Mouse (Mus musculus) liver, embryonic 15.5 days (tissue): ENCODE measurements around the gene Car3. TPM values are rescaled to one million over a fixed set of nuclear protein-coding genes. Genes with fewer than 3 reads are reported as not detected.

ENCODE experiments used
- ATAC-seq: fragments of 200-750 bp; cut with Nextera tagmentation; 2 replicates; pipeline ENCODE4 v1.8.0; 2017; ENCODE audit warnings: moderate number of reproducible peaks, mild to moderate bottlenecking, moderate library complexity; ENCODE audit not compliant: insufficient read depth
- H3K27ac ChIP-seq: fragments of 300-500 bp; sonication (generic); replicated peaks from 2 replicates; pipeline ENCODE4 v1.5.1; 2015; ENCODE audit warnings: mild to moderate bottlenecking, inconsistent platforms
- H3K27me3 ChIP-seq: fragments of 300-500 bp; sonication (generic); 2 replicates; pipeline ENCODE4 v1.6.1; 2015; ENCODE audit warnings: mild to moderate bottlenecking, inconsistent platforms
- H3K36me3 ChIP-seq: fragments of 300-500 bp; sonication (generic); replicated peaks from 2 replicates; pipeline ENCODE4 v1.6.1; 2015; ENCODE audit warnings: moderate library complexity, mild to moderate bottlenecking, inconsistent platforms
- H3K4me1 ChIP-seq: fragments of 300-500 bp; sonication (generic); replicated peaks from 2 replicates; pipeline ENCODE4 v1.6.1; 2015; ENCODE audit warnings: inconsistent platforms
- H3K4me2 ChIP-seq: fragments of 300-500 bp; sonication (generic); 2 replicates; pipeline ENCODE4 v1.6.1; 2015; ENCODE audit warnings: moderate library complexity, mild to moderate bottlenecking, inconsistent platforms
- H3K4me3 ChIP-seq: fragments of 300-500 bp; sonication (generic); replicated peaks from 2 replicates; pipeline ENCODE4 v1.5.1; 2015; ENCODE audit warnings: mild to moderate bottlenecking, inconsistent platforms
- H3K9ac ChIP-seq: fragments of 300-500 bp; sonication (generic); 2 replicates; pipeline ENCODE4 v1.6.1; 2015; ENCODE audit warnings: moderate library complexity, mild to moderate bottlenecking, inconsistent platforms
- H3K9me3 ChIP-seq: fragments of 300-500 bp; sonication (generic); replicated peaks from 2 replicates; pipeline ENCODE4 v1.6.1; 2016; ENCODE audit warnings: inconsistent platforms
- WGBS: fragments of 180-500 bp; shearing (Covaris S2); methylation state at CpG from one replicate; pipeline ENCODE4 v1.1.7; 2015; ENCODE audit warnings: mixed read lengths; ENCODE audit not compliant: insufficient replicate concordance; 5-methylcytosine and 5-hydroxymethylcytosine counted together
- polyA plus RNA-seq: library from polyadenylated mRNA; unstranded; fragments of >200 nt; fragmentation: Nextera tagmentation; extraction: Ambion mirVana; gene quantifications from 2 replicates; pipeline ENCODE4 v1.2.1, GENCODE M21; 2015

The Car3 gene
- polyA plus RNA-seq, 1 experiment from 2014 or later: 140 TPM

DNA sequence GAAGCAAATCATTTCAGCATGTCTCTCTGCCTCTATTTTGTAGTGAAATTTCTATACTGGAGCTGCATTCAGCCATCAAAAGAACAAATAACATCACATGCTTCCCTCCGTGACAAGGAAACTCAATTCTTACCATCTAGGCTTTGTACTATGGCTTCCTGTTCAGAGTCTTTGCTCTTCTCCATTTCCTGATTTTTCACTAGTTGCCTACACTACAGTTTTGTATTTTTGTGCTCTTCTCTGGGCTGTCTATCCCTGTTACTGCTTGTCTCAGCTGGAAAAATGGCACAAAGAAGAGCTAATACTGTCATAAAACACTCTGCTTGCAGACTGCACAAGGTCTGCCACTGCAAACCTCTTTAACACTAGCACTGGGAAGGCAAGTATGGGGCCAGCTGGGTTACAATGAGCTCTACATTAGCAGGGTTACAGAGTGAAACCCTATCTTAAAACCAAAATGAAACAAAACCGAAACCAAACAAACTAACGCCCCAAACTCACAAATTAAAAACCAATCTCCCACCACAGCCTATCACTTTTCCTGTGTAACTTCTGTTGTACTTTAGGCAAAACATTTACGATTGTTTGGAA is 48.8 kb downstream of the Car3 start:
- no peak for ATAC-seq
- H3K9ac ChIP-seq: no peak overlapping the region
- H3K9me3 ChIP-seq: no peaks in the 10 kb centered on the region
- no peak overlapping the region for H3K4me2 ChIP-seq
- no peak overlapping the region for H3K4me3 ChIP-seq
- no peak overlapping the region for H3K27ac ChIP-seq
- H3K4me1 ChIP-seq: 0 out of 2 replicates have a peak, but pooled peaks cover 3% of the 10 kb centered on the region
- H3K27me3 ChIP-seq: no peaks in the 10 kb centered on the region
- H3K36me3 ChIP-seq: no peaks in the 10 kb centered on the region
- 60% methylated on average over 4 of the region's 4 CpGs for WGBS

GRCm38 (mm10) chr3:14913774-14914173 is 50.5 kb downstream of the Car3 start:
- Histone ChIP-seq H3K9ac (no peak overlapping the region), H3K9me3 (no peaks in the 10 kb centered on the region), H3K4me3 (no peak overlapping the region), H3K27ac (no peak overlapping the region), H3K27me3 (no peaks in the 10 kb centered on the region), H3K4me1 (0 out of 2 replicates have a peak, but pooled peaks cover 3% of the 10 kb centered on the region), H3K36me3 (no peaks in the 10 kb centered on the region), H3K4me2 (no peak overlapping the region)
- 66% methylated on average over 4 of the region's 4 CpGs for WGBS
- ATAC-seq: no peak

- no peaks in the 10 kb centered on the region for H3K9me3 ChIP-seq
- 0 out of 2 replicates have a peak, but pooled peaks cover 3% of the 10 kb centered on the region for H3K4me1 ChIP-seq
- H3K9ac ChIP-seq: no peak overlapping the region
- H3K27ac ChIP-seq: no peak overlapping the region
- WGBS: 13% methylated on average over 2 of the region's 2 CpGs
- H3K4me2 ChIP-seq: no peak overlapping the region
- no peak overlapping the region for H3K4me3 ChIP-seq
- ATAC-seq: no peak
- no peaks in the 10 kb centered on the region for H3K27me3 ChIP-seq
- H3K36me3 ChIP-seq: no peaks in the 10 kb centered on the region
Observed at GRCm38 (mm10) chr3:14915355-14915754, 52.0 kb downstream of the Car3 start.

DNA sequence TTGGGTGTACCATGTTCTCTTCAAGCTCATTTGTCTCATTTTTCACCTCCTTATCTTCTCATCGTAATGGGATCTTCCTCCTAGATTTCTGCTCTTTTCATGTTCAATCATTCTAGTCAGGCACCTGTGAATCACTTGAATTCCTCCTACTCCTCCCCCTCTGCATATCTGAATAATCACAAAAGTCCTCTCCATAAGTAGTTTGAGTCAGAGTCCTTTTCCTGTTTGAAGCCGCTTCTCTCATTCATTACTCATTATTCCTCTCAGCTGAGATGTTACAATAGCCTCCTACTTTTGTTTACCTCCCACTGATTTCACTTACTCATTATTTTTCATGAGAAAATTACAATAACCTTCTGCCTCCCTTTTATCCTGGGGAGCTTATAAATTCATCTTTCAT is 53.9 kb downstream of the Car3 start:
- no peaks in the 10 kb centered on the region for H3K36me3 ChIP-seq
- no peak overlapping the region for H3K4me2 ChIP-seq
- no peak for ATAC-seq
- H3K9ac ChIP-seq: no peak overlapping the region
- H3K9me3 ChIP-seq: no peaks in the 10 kb centered on the region
- 71% methylated on average over 2 of the region's 2 CpGs for WGBS
- H3K4me3 ChIP-seq: no peak overlapping the region
- no peaks in the 10 kb centered on the region for H3K27me3 ChIP-seq
- H3K27ac ChIP-seq: no peak overlapping the region
- H3K4me1 ChIP-seq: 0 out of 2 replicates have a peak, but pooled peaks cover under 1% of the 10 kb centered on the region

Other genes with a start within 250 kb of the Car3 start
- gene Car13, start 221.8 kb upstream of the Car3 start, polyA plus RNA-seq: 1.2 and 1.6 TPM in 2 replicates
- gene Car1, start 55.1 kb upstream of the Car3 start, polyA plus RNA-seq: 29.6 and 31.7 TPM in 2 replicates
- gene Car2, start 22.8 kb downstream of the Car3 start, polyA plus RNA-seq: 2,386 and 2,474 TPM in 2 replicates